Mouse (Mus musculus): ENCODE results near the gene Vps13d. TPM values are rescaled to one million over a fixed set of nuclear protein-coding genes. Genes with fewer than 3 reads are reported as not detected.

The Vps13d gene
- polyA plus RNA-seq, 1 experiment = 54.9 TPM

GRCm38 (mm10) chr4:144955863-144956262 lies 238.9 kb downstream of the Vps13d start:
- DNase-seq (ENCODE audit: extremely low spot score in 1 of 2, low spot score in 1 of 2) = no peak

- no peak for DNase-seq (ENCODE audit: extremely low spot score in 1 of 2, low spot score in 1 of 2)
These were observed 241.4 kb downstream of the Vps13d start for GRCm38 (mm10) chr4:144953421-144953820.

GRCm38 (mm10) chr4:144951859-144952258 lies 242.9 kb downstream of the Vps13d start:
- no peak for DNase-seq (ENCODE audit: extremely low spot score in 1 of 2, low spot score in 1 of 2)

GRCm38 (mm10) chr4:144950883-144951282 lies 243.9 kb downstream of the Vps13d start:
- DNase-seq (ENCODE audit: extremely low spot score in 1 of 2, low spot score in 1 of 2) = no peak

- no peak for DNase-seq (ENCODE audit: extremely low spot score in 1 of 2, low spot score in 1 of 2)
These were observed 244.5 kb downstream of the Vps13d start for GRCm38 (mm10) chr4:144950327-144950711.

- DNase-seq (ENCODE audit: extremely low spot score in 1 of 2, low spot score in 1 of 2) = no peak
These were observed 245.1 kb downstream of the Vps13d start for GRCm38 (mm10) chr4:144949441-144950326.

GRCm38 (mm10) chr4:144947738-144948390 lies 246.9 kb downstream of the Vps13d start:
- DNase-seq (ENCODE audit: extremely low spot score in 1 of 2, low spot score in 1 of 2) = no peak

GRCm38 (mm10) chr4:144943273-144943672 lies 251.5 kb downstream of the Vps13d start:
- DNase-seq (ENCODE audit: extremely low spot score in 1 of 2, low spot score in 1 of 2) = no peak

GRCm38 (mm10) chr4:144942433-144942832 lies 252.4 kb downstream of the Vps13d start:
- no peak for DNase-seq (ENCODE audit: extremely low spot score in 1 of 2, low spot score in 1 of 2)

GRCm38 (mm10) chr4:144940796-144941462 lies 253.9 kb downstream of the Vps13d start:
- no peak for DNase-seq (ENCODE audit: extremely low spot score in 1 of 2, low spot score in 1 of 2)

GRCm38 (mm10) chr4:144939847-144940411 lies 254.9 kb downstream of the Vps13d start:
- DNase-seq (ENCODE audit: extremely low spot score in 1 of 2, low spot score in 1 of 2) = no peak

- DNase-seq (ENCODE audit: extremely low spot score in 1 of 2, low spot score in 1 of 2) = no peak
These were observed 258.1 kb downstream of the Vps13d start for GRCm38 (mm10) chr4:144936563-144937154.

GRCm38 (mm10) chr4:144934501-144934900 lies 260.3 kb downstream of the Vps13d start:
- DNase-seq (ENCODE audit: extremely low spot score in 1 of 2, low spot score in 1 of 2) = no peak

- no peak for DNase-seq (ENCODE audit: extremely low spot score in 1 of 2, low spot score in 1 of 2)
These were observed 263.6 kb downstream of the Vps13d start for GRCm38 (mm10) chr4:144931167-144931566.

GRCm38 (mm10) chr4:144930366-144930765 lies 264.4 kb downstream of the Vps13d start:
- DNase-seq (ENCODE audit: extremely low spot score in 1 of 2, low spot score in 1 of 2) = peak in 1 of 2 experiments; percentile 42

- DNase-seq (ENCODE audit: extremely low spot score in 1 of 2, low spot score in 1 of 2) = peak; percentile 50 to 60
These were observed 265.0 kb downstream of the Vps13d start for GRCm38 (mm10) chr4:144929811-144930221.

- no peak for DNase-seq (ENCODE audit: extremely low spot score in 1 of 2, low spot score in 1 of 2)
These were observed 265.9 kb downstream of the Vps13d start for GRCm38 (mm10) chr4:144928693-144929436.

Measured in frontal cortex, adult 2 months (tissue).